8 mouse cellular contexts compared by ENCODE assay signal in genomic region chr1:166319132-166319698, GRCm38 (mm10). TPM values are rescaled to one million over a fixed set of nuclear protein-coding genes. Genes with fewer than 3 reads are reported as not detected.
DNase-seq lines count a peak whose midpoint lies in the region; TF ChIP-seq lines count a peak whose summit lies in the region.

No protein-coding gene starts in this region.

- in situ Hi-C loops in ES-E14 (cut with MboI; ENCODE audit: low sequenced_read_pairs in 2 of 2, unreplicated experiment in 2 of 2) = loop anchor here (5.0 to 25.0 kb wide), 4 partner anchors 154 to 544 kb away; partner anchors contain the start of gene Cd247 (in 1 of the 2)

- H3K9me3 ChIP-seq in ES-E14 (ENCODE audit: control insufficient read depth, insufficient read depth, low read depth, low read length) = no peaks in the 10 kb centered on the region

- H3K36me3 ChIP-seq in ES-E14 (ENCODE audit: control insufficient read depth, insufficient read depth, low read length, poor library complexity, severe bottlenecking) = no peaks in the 10 kb centered on the region

- peak; percentile 52; the same call in 1 of the 2 replicates for TF ChIP-seq CTCF in lung, adult 2 months (IDR thresholded peaks at IDR 0.05; ENCODE audit: insufficient read depth, low read length)

- H3K4me1 ChIP-seq in ES-E14 (ENCODE audit: control insufficient read depth in 2 of 2, insufficient read depth in 2 of 2, low read length in 2 of 2, poor library complexity in 1 of 2) = no peaks in the 10 kb centered on the region
- no peaks in the 10 kb centered on the region for H3K4me1 ChIP-seq in lung, adult 2 months (ENCODE audit: control insufficient read depth, insufficient read depth, low read length)

- WGBS in lung, adult 2 months = 18% methylated on average over 4 of the region's 4 CpGs

- no peak overlapping the region for H3K4me3 ChIP-seq in ES-E14 (ENCODE audit: insufficient read depth in 1 of 2, low read depth in 1 of 2, low read length in 2 of 2, poor library complexity in 1 of 2, severe bottlenecking in 1 of 2)
- no peak overlapping the region for H3K4me3 ChIP-seq in lung, adult 2 months (replicated peaks; ENCODE audit: extremely low read depth, low read depth, low read length)

- H3K9ac ChIP-seq in ES-E14 (ENCODE audit: insufficient read depth, low read depth, low read length, poor library complexity, severe bottlenecking) = no peak overlapping the region

- H3K27ac ChIP-seq in ES-E14 (ENCODE audit: insufficient read depth, low read depth, low read length, poor library complexity, severe bottlenecking) = no peak overlapping the region

- no peak for TF ChIP-seq POLR2A in lung, adult 2 months (IDR thresholded peaks at IDR 0.05; ENCODE audit: borderline replicate concordance, extremely low read depth, low read depth, low read length)

- DNase-seq in 3T3-L1 (ENCODE audit: low read depth, low spot score) (peak; percentile 79), ES-E14 (ENCODE audit: low read depth, low spot score) (peak; percentile 76)
- DNase-seq in cerebellum, adult 9-10 months = peak; percentile 53
- peak; percentile 62 to 85 for DNase-seq in frontal cortex, postnatal 36 days (ENCODE audit: low spot score in 2 of 2)
- peak; percentile 49 for DNase-seq in kidney, adult 18-20 months
- peak; percentile 14 for DNase-seq in lung, adult 2 months
- DNase-seq in ovary, postnatal 14 days (ENCODE audit: low spot score) = peak; percentile 52
- no peak for DNase-seq in spleen, postnatal 14 days (ENCODE audit: low spot score in 2 of 2)

TF ChIP-seq in ES-E14, 5 proteins besides CTCF, POLR2A, EP300 and RAD21:
- no peak for TF ChIP-seq ZNF384 (IDR thresholded peaks at IDR 0.05; ENCODE audit: low read depth, low read length)
- TF ChIP-seq CHD2 (IDR thresholded peaks at IDR 0.05; ENCODE audit: low read depth, low read length) = no peak
- no peak for TF ChIP-seq MAFK (IDR thresholded peaks at IDR 0.05; ENCODE audit: insufficient read depth, low read depth, low read length)
- TF ChIP-seq ZC3H11A (IDR thresholded peaks at IDR 0.05; ENCODE audit: borderline replicate concordance, low read depth, low read length) = peak; percentile 90

RNA-seq across cellular contexts. Expression of gene Tada1, which starts 59.7 kb away (rescaled TPM):
- total RNA-seq in ES-E14 (2012; rRNA removed) = 5.1 and 5.5 TPM in 2 replicates
- polyA plus RNA-seq in lung, adult 2 months (2012; rRNA removed) = 10.9 and 14.3 TPM in 2 replicates

Comparison
In these comparisons a context has a peak if more than half of its experiments do, and no peak if none do; other contexts are left out.
1. DNase-seq: peak in 3T3-L1 (single experiment), ES-E14 (single experiment), cerebellum, adult 9-10 months (single experiment), frontal cortex, postnatal 36 days (2 of 2), kidney, adult 18-20 months (single experiment), lung, adult 2 months (single experiment) and ovary, postnatal 14 days (single experiment); none in spleen, postnatal 14 days (0 of 2).